Mouse (Mus musculus) retina, adult 2 months (tissue): ENCODE results near the gene Trim41.
"Not testable (repeated sequence)": the region's sequence is repeated elsewhere in the genome, so short reads cannot be mapped to it uniquely, and the experiment has no call there.

Source experiments
- DNase-seq: peaks from one replicate; pipeline ENCODE4 v3.0.0-alpha.2; 2012; ENCODE audit warnings: low read depth, low spot score

The Trim41 gene

GRCm38 (mm10) chr11:48815851-48816250, 1.3 kb downstream of the Trim41 start:
- no peak for DNase-seq

GRCm38 (mm10) chr11:48813782-48814181, 3.4 kb downstream of the Trim41 start:
- no peak for DNase-seq

GRCm38 (mm10) chr11:48810142-48810541, 7.0 kb downstream of the Trim41 start:
- no peak for DNase-seq

DNA sequence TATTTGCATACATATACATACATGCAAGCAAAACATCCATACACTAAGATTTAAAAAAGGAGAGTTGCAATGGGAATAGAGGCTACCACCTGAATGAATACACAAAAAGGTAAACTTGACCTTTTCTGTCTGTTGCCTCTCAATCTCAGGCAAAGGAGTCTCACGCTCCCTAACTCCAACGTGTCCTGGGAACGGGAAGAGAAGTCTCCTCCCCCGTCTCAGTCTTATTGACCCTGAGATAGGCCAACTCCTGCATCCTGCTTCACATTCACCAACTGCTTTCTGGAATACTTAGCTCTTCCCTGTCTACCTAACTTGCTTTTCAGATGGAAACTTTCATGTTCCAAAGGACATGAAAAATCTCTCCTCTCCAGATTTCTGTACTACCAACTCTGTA, 7.7 kb downstream of the Trim41 start:
- DNase-seq = no peak

- no peak for DNase-seq
These were observed 8.3 kb downstream of the Trim41 start for GRCm38 (mm10) chr11:48808737-48809433.

DNA sequence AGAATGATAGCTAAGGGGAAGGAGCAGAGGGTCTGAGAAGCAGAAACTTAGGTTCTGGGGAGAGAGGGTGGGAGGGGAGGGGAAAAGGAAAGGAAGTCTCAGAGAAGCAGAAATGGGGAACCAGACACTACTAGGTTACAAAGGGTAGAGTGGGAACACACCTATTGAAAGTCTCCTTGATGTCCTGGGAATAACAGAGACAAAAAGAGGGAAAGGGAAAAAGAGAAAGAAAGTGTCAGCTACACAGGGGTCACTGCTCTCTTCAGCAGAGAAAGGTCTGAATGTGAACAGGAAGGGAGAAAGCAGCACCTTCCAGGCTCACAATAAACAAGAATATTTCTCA, 8.9 kb downstream of the Trim41 start:
- no peak for DNase-seq

GRCm38 (mm10) chr11:48807563-48808303, 9.4 kb downstream of the Trim41 start:
- DNase-seq = no peak

DNA sequence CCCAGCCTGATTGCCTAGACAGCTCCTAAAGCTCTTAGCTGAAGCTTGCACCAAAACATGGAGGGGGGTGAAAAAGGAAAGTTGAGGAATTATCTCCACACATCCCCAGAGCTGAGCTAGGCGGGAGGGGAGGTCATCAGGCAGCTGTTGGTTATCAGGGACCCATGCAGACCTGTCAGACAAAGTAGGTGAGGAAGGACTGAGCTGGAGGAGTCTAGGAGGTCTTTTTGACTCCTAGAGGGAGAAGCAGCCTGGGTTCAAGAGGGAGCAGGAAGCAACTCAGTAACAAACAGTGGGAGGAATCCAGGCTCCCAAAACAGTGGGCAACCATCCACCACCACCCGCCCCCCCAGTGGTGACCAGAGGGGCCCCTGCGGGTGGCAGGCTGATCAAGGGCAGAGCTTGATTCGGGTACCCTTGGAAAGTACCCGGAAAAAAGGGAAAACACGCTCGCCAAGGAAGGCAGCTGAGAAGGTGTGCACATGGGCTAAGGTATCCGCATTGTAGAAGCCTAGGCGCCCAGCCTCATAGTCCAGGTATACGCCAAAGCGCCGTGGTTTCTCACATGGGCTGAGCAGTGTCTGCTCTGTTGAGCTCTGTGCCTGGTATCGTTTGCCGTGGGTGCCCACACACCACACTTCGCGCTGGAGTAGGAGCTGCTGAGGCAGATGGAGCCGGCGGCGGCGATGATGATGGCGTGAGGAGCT, 10.1 kb downstream of the Trim41 start:
- DNase-seq = no peak

GRCm38 (mm10) chr11:48804922-48805321, 12.2 kb downstream of the Trim41 start:
- DNase-seq = no peak

DNA sequence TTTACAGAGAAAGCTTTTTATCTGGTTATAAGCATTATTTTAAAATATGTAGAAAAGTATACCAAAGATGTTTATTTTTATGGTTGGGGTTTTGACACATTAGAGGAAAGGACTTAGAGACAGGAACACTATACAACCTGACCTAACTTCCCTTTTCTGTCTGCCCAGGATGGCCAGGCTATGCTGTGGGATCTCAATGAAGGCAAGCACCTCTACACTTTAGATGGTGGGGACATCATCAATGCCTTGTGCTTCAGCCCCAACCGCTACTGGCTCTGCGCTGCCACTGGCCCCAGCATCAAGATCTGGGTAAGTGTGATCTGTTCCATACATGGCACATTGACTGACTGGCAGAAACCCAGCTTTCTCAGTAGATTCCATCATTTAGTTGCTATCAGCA, 13.2 kb downstream of the Trim41 start:
- DNase-seq = no peak

DNA sequence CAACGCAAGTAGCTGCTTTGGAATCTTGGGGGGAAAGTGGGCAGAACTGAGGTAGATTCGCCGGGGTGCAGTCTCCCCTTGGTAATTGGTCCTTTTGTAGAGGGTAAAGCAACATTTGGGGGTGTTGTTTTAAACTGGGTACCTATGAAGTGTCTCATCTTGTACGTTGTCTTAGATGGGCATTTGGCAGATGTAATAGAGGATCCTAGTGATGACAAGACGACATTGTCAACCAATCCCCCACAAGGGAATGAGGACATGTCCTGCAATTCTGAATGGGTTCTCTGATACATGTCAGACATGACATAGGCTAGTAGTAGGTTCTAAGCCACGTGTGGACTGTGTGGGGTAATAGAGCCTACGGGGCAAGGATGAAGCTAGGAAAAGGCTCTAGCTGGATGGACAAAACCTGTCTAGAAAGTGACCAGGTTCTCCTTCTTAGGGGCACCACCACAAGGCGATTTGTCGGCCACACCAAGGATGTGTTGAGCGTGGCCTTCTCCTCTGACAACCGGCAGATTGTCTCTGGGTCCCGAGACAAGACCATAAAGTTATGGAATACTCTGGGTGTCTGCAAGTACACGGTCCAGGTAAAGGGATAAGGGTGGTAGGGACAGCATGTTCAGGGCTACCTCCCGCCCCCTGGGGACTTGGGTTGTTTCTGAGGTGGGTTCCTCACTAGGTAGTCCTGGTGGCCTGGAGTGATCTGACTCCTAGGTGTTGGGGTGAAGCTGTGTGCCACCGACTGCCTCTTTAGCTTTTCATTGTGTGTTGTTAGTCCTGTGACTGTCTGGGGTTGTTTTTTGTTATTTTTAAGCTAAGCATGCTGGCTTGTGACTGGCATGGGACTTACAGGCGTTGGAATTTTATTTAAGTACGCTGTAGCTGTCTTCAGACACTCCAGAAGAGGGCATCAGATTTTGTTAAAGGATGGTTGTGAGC, 15.1 kb downstream of the Trim41 start:
- no peak for DNase-seq

DNA sequence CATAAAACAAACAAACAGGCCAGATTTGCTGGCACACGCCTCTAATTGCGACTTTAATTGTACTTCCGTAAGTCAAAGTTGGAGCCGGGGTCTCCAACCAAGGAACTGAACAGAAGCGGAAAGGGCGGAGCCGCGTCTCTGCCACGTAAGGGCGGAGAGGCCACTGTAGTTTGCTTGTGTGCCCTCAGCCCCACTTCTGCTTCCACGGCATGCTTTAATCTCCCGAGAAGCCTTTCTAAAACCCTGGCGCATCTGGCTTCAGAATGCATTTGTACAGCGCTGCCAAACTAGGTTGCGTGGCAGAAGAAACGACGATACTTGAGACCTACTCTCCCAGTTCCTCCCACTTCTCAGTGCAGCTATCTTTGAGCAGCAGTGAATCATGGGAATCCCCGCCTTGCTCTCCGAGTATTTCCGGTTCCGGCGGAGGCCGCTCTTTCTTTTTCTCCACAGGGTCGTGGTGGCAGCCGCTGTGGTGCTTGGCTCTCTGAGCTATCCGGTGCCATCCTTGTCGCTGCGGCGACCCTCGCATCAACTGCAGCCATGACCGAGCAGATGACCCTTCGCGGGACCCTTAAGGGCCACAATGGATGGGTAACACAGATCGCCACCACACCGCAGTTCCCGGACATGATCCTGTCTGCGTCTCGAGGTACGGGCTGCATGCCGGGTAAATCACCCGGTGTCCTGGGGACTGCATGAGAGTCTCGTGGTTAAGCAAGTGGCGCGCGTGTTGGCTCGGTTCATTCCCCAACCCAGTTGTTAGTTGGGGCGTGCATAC, 17.0 kb downstream of the Trim41 start, which contains the start of gene Rack1:
Gene Rack1, plus strand, starts transcription at position 412 of the 781 bp plus-strand sequence.
- peak; percentile 77 for DNase-seq

DNA sequence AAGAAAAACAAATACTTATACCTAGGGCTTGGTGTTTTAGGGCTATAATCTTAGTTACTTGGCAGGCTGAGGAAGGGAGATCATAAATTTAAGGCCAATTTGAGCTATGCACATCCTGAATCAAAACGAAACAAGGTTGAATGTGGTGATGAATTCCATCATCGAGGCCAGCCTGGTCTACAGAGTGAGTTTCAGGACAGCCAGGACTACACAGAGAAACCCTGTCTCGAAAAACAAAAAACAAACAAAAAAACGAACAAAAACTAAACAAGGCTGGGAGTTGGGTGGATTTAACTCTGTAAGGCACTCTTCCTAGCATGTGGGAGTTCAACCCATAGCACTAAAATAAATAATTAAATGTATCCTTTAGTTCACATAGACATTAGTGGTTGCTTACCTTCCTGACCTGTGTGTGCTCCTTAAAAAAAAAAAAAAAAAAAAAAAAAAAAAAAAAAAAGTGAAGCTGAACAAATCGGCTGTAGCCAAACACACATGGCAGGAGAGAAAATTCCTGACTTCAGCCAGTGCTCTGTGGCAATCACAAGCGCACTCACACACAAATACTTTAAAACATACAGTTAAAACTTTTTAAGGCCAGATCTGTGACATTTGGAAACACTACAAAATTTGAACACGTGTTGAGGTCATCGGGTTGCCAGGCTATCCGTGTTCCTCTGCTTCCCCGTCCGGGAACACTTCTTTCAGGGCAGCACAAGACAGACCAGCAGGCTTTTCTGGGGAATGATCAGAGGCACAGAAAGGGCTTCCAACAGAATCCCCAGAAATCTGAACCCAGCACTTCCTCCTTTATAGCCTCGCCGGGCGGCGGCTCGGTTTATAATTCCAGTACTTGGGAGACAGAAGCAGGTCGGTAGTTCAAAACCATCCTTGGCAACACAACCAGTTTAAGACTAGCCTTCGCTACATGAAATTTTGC, 17.9 kb downstream of the Trim41 start:
- no peak for DNase-seq

DNA sequence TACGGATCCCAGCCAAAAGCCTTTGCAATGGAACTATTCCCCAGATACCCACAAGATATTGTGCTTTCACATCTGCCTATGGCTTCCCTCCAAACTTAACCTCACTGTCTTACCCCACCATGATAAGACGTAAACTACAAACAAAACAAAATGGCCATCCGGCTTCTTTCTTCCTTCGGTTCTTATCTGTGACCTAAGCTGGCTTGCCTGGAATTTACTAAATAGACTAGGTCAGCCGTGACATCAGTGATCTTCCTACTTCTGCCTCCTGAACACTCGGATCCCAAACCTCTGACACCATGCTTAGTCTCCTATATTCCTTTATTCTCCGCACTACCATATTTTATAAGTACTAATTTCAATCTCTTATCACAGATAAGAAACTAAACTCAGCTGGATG, 18.8 kb downstream of the Trim41 start:
- no peak for DNase-seq

DNA sequence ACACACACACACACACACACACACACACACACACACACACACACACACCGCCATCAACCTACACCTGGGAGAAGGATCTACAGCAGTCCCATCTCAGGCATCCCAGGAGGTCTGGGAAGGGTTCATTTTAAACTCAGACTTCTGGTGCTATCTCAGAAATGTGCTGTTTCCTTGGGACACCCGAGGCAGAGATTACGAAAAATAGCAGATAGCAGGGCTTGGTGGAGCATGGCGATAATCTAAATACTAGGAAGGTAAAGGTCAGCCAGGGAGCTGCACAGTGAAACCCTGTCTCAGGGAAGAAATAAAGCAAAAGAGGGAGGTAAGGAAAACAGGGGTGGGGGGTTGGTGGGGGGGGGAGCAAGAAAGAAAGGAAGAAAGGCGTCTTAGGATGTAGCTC, 19.9 kb downstream of the Trim41 start:
- no peak for DNase-seq

- no peak for DNase-seq
These were observed 20.9 kb downstream of the Trim41 start for GRCm38 (mm10) chr11:48796290-48796689.

- DNase-seq = no peak
These were observed 21.9 kb downstream of the Trim41 start for GRCm38 (mm10) chr11:48795221-48795620.

- DNase-seq = no peak
These were observed 24.0 kb downstream of the Trim41 start for GRCm38 (mm10) chr11:48793184-48793583.

DNA sequence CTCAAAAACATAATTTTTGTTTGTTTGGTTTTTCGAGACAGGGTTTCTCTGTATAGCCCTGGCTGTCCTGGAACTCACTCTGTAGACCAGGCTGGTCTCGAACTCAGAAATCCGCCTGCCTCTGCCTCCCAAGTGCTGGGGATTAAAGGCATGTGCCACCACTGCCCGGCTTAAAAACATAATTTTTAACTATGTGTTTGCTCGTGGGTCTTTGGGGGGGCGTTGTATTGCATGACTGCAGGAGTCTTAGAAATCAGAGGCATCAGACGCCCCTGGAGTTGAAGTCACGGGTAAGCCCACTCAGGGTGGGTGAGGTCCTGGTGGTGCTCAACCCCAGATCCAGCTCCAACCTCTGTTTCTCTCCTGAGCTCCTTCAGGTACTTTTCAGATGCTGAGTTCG, 25.3 kb downstream of the Trim41 start:
- DNase-seq = not testable (repeated sequence)

DNA sequence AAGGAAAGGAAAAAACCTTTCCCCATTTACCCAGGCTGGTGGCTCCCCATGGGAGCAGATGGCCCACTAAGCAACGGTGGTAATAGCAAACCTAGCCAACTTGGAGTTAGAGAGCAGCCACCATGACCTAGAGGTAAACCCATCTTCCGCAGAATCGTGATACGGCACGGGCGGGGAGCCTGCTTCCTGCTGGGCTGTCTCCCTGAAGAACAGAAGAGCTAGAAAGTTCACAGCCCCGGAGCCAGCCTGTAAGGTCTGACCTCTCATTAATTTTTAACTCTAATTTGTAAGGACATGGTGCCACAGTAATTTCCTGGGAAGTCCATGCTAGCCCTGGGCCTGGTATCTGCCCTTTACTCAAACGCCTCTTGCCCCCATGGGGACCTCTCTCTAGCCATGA, 26.2 kb downstream of the Trim41 start:
- no peak for DNase-seq
